Mouse (Mus musculus): ENCODE results near the gene Amotl2. TPM values are rescaled to one million over a fixed set of nuclear protein-coding genes. Genes with fewer than 3 reads are reported as not detected.

The Amotl2 gene
- polyA plus RNA-seq, 1 experiment from 2014 or later, result 34.3 TPM

DNA sequence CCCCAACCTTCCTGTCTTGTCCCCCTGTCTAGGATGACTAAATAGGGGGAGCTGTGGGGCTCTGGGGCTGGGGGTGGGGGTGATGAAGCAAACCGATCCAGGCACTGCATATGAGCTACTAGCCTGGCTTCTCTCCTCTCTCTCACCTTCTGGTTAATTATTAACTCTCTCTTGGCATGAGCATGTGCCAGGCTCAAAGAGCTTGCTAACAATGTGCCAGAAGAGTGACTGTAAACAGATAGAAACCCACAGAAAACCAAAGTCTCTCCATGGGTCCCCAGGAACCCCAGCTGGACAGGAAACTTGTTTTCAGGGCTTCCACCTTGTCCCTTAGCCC, 18.2 kb downstream of the Amotl2 start:
- DNase-seq (ENCODE audit: low spot score) (no peak), ATAC-seq (ENCODE audit: insufficient number of reproducible peaks, low FRiP score, low TSS enrichment, low read depth) (no peak)
- H3K27me3 ChIP-seq (ENCODE audit: control insufficient read depth, insufficient read depth, low read length), result no peaks in the 10 kb centered on the region
- H3K9ac ChIP-seq (ENCODE audit: low read length), result no peak overlapping the region
- no peaks in the 10 kb centered on the region for H3K9me3 ChIP-seq (ENCODE audit: control insufficient read depth, low read length)
- WGBS, result 91% methylated on average over 1 of the region's 1 CpGs
- no peak overlapping the region for H3K27ac ChIP-seq (replicated peaks; ENCODE audit: low read depth, low read length)
- no peak overlapping the region for H3K4me3 ChIP-seq (ENCODE audit: low read depth, low read length)
- peaks cover 9% of the 10 kb centered on the region for H3K36me3 ChIP-seq (ENCODE audit: control insufficient read depth, insufficient read depth, low read length)
- H3K4me2 ChIP-seq (ENCODE audit: low read depth, severe bottlenecking), result no peak overlapping the region
- no peaks in the 10 kb centered on the region for H3K4me1 ChIP-seq (ENCODE audit: control insufficient read depth, insufficient read depth, low read length)

DNA sequence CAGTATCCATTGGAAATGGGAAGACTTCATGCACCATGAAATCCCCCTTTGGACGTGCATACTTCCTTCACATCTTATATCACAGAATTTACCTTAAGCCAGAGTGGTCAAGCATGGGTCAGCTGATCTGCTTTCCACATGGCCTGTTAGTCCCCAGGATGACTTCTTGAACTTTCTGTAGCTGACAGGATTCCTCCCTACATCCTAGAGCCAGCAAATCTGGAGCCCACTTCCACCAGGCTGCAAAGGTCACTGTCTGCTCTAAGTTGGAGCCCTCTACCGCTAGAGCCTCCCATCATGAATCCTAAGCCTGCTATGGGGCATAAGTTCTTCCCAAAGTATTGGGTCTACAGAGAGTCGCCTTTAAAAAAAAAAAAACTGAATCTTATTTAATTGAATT, 18.8 kb downstream of the Amotl2 start:
- Histone ChIP-seq H3K9ac (ENCODE audit: low read length) (no peak overlapping the region), H3K4me3 (ENCODE audit: low read depth, low read length) (no peak overlapping the region), H3K4me2 (ENCODE audit: low read depth, severe bottlenecking) (no peak overlapping the region), H3K9me3 (ENCODE audit: control insufficient read depth, low read length) (no peaks in the 10 kb centered on the region), H3K36me3 (ENCODE audit: control insufficient read depth, insufficient read depth, low read length) (peaks cover 5% of the 10 kb centered on the region), H3K4me1 (ENCODE audit: control insufficient read depth, insufficient read depth, low read length) (no peaks in the 10 kb centered on the region), H3K27me3 (ENCODE audit: control insufficient read depth, insufficient read depth, low read length) (no peaks in the 10 kb centered on the region), H3K27ac (replicated peaks; ENCODE audit: low read depth, low read length) (no peak overlapping the region)
- 87% methylated on average over 3 of the region's 3 CpGs for WGBS
- ATAC-seq (ENCODE audit: insufficient number of reproducible peaks, low FRiP score, low TSS enrichment, low read depth) (no peak), DNase-seq (ENCODE audit: low spot score) (no peak)

GRCm38 (mm10) chr9:102735996-102736395, 19.5 kb downstream of the Amotl2 start:
- Histone ChIP-seq H3K4me1 (ENCODE audit: control insufficient read depth, insufficient read depth, low read length) (no peaks in the 10 kb centered on the region), H3K27me3 (ENCODE audit: control insufficient read depth, insufficient read depth, low read length) (no peaks in the 10 kb centered on the region), H3K27ac (replicated peaks; ENCODE audit: low read depth, low read length) (no peak overlapping the region), H3K4me2 (ENCODE audit: low read depth, severe bottlenecking) (no peak overlapping the region), H3K9me3 (ENCODE audit: control insufficient read depth, low read length) (no peaks in the 10 kb centered on the region), H3K9ac (ENCODE audit: low read length) (no peak overlapping the region), H3K36me3 (ENCODE audit: control insufficient read depth, insufficient read depth, low read length) (peaks cover 5% of the 10 kb centered on the region), H3K4me3 (ENCODE audit: low read depth, low read length) (no peak overlapping the region)
- WGBS, result 76% methylated on average over 1 of the region's 1 CpGs
- DNase-seq (ENCODE audit: low spot score) (no peak), ATAC-seq (ENCODE audit: insufficient number of reproducible peaks, low FRiP score, low TSS enrichment, low read depth) (no peak)

DNA sequence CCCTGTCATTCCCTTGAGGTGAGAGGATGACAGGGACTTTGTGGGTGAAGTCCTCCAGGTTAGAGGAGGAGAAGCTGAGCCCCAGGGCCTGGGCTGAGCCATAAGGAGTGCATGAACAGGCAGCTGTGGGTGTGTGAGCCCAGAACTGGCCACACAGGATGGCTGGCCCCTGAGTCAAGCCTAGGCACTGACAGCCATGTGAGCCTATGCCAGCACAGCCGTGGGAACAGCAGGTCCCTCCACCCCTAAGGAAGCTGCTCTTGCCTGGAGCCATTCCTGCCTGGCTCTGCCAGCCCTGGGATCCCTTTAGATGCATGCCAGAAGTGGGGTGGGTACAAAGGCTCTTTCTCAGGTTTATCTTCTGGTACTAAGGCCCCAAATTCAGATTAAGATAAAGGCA, 20.9 kb downstream of the Amotl2 start:
- ATAC-seq (ENCODE audit: insufficient number of reproducible peaks, low FRiP score, low TSS enrichment, low read depth), result no peak

GRCm38 (mm10) chr9:102746753-102747152, 30.3 kb downstream of the Amotl2 start:
- 75% methylated on average over 5 of the region's 5 CpGs for WGBS
- ATAC-seq (ENCODE audit: insufficient number of reproducible peaks, low FRiP score, low TSS enrichment, low read depth), result no peak

More for the DNA sequence above, 20.9 kb downstream of the Amotl2 start:
- no peak overlapping the region for H3K4me2 ChIP-seq (ENCODE audit: low read depth, severe bottlenecking)
- no peak overlapping the region for H3K9ac ChIP-seq (ENCODE audit: low read length)
- no peaks in the 10 kb centered on the region for H3K4me1 ChIP-seq (ENCODE audit: control insufficient read depth, insufficient read depth, low read length)
- H3K36me3 ChIP-seq (ENCODE audit: control insufficient read depth, insufficient read depth, low read length), result no peaks in the 10 kb centered on the region
- H3K27ac ChIP-seq (replicated peaks; ENCODE audit: low read depth, low read length), result no peak overlapping the region
- 73% methylated on average over 1 of the region's 1 CpGs for WGBS
- DNase-seq (ENCODE audit: low spot score), result no peak
- H3K27me3 ChIP-seq (ENCODE audit: control insufficient read depth, insufficient read depth, low read length), result no peaks in the 10 kb centered on the region
- H3K4me3 ChIP-seq (ENCODE audit: low read depth, low read length), result no peak overlapping the region
- H3K9me3 ChIP-seq (ENCODE audit: control insufficient read depth, low read length), result no peaks in the 10 kb centered on the region

GRCm38 (mm10) chr9:102747902-102748301, 31.4 kb downstream of the Amotl2 start:
- Histone ChIP-seq H3K4me1 (ENCODE audit: control insufficient read depth, insufficient read depth, low read length) (no peaks in the 10 kb centered on the region), H3K4me3 (ENCODE audit: low read depth, low read length) (no peak overlapping the region), H3K27ac (replicated peaks; ENCODE audit: low read depth, low read length) (no peak overlapping the region), H3K9me3 (ENCODE audit: control insufficient read depth, low read length) (no peaks in the 10 kb centered on the region), H3K27me3 (ENCODE audit: control insufficient read depth, insufficient read depth, low read length) (no peaks in the 10 kb centered on the region), H3K36me3 (ENCODE audit: control insufficient read depth, insufficient read depth, low read length) (no peaks in the 10 kb centered on the region), H3K9ac (ENCODE audit: low read length) (no peak overlapping the region), H3K4me2 (ENCODE audit: low read depth, severe bottlenecking) (no peak overlapping the region)
- no peak for ATAC-seq (ENCODE audit: insufficient number of reproducible peaks, low FRiP score, low TSS enrichment, low read depth)
- DNase-seq (ENCODE audit: low spot score), result no peak
- WGBS, result 62% methylated on average over 5 of the region's 5 CpGs

More at GRCm38 (mm10) chr9:102746753-102747152, 30.3 kb downstream of the Amotl2 start:
- H3K9me3 ChIP-seq (ENCODE audit: control insufficient read depth, low read length), result no peaks in the 10 kb centered on the region
- H3K4me2 ChIP-seq (ENCODE audit: low read depth, severe bottlenecking), result no peak overlapping the region
- DNase-seq (ENCODE audit: low spot score), result no peak
- no peak overlapping the region for H3K27ac ChIP-seq (replicated peaks; ENCODE audit: low read depth, low read length)
- H3K4me3 ChIP-seq (ENCODE audit: low read depth, low read length), result no peak overlapping the region
- no peak overlapping the region for H3K9ac ChIP-seq (ENCODE audit: low read length)
- H3K36me3 ChIP-seq (ENCODE audit: control insufficient read depth, insufficient read depth, low read length), result no peaks in the 10 kb centered on the region
- H3K27me3 ChIP-seq (ENCODE audit: control insufficient read depth, insufficient read depth, low read length), result no peaks in the 10 kb centered on the region
- H3K4me1 ChIP-seq (ENCODE audit: control insufficient read depth, insufficient read depth, low read length), result no peaks in the 10 kb centered on the region

GRCm38 (mm10) chr9:102749216-102749615, 32.7 kb downstream of the Amotl2 start:
- H3K27ac ChIP-seq (replicated peaks; ENCODE audit: low read depth, low read length), result no peak overlapping the region
- no peak overlapping the region for H3K4me2 ChIP-seq (ENCODE audit: low read depth, severe bottlenecking)
- ATAC-seq (ENCODE audit: insufficient number of reproducible peaks, low FRiP score, low TSS enrichment, low read depth) (no peak), DNase-seq (ENCODE audit: low spot score) (no peak)
- H3K4me3 ChIP-seq (ENCODE audit: low read depth, low read length), result no peak overlapping the region
- no peak overlapping the region for H3K9ac ChIP-seq (ENCODE audit: low read length)
- H3K4me1 ChIP-seq (ENCODE audit: control insufficient read depth, insufficient read depth, low read length), result no peaks in the 10 kb centered on the region
- H3K36me3 ChIP-seq (ENCODE audit: control insufficient read depth, insufficient read depth, low read length), result no peaks in the 10 kb centered on the region
- H3K9me3 ChIP-seq (ENCODE audit: control insufficient read depth, low read length), result no peaks in the 10 kb centered on the region
- H3K27me3 ChIP-seq (ENCODE audit: control insufficient read depth, insufficient read depth, low read length), result no peaks in the 10 kb centered on the region
- WGBS, result 81% methylated on average over 11 of the region's 11 CpGs

- H3K36me3 ChIP-seq (ENCODE audit: control insufficient read depth, insufficient read depth, low read length), result no peaks in the 10 kb centered on the region
- no peak overlapping the region for H3K27ac ChIP-seq (replicated peaks; ENCODE audit: low read depth, low read length)
- WGBS, result 95% methylated on average over 5 of the region's 5 CpGs
These were observed 35.3 kb downstream of the Amotl2 start for GRCm38 (mm10) chr9:102751632-102752303.

DNA sequence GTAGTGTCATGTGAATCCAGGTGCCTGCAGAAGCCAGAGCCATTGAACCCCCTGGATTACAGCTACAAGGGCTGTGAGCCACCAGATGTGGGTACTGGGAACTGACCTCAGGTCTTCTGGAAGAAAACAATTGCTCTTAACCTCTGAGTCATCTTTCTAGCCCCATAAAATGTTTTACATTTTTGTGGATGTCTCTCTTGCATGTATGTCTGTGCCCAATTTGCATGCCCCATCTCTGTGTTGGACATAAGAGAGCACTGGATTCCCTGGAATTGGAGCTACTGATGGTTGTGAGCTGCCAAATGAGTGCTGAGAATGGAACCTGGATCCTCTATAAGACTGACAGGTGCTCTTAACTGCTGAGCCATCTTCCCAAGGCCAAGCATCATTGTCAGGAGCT, 36.8 kb downstream of the Amotl2 start:
- DNase-seq (ENCODE audit: low spot score) (no peak), ATAC-seq (ENCODE audit: insufficient number of reproducible peaks, low FRiP score, low TSS enrichment, low read depth) (no peak)
- H3K36me3 ChIP-seq (ENCODE audit: control insufficient read depth, insufficient read depth, low read length), result no peaks in the 10 kb centered on the region
- no peak overlapping the region for H3K4me2 ChIP-seq (ENCODE audit: low read depth, severe bottlenecking)
- H3K27ac ChIP-seq (replicated peaks; ENCODE audit: low read depth, low read length), result no peak overlapping the region
- H3K27me3 ChIP-seq (ENCODE audit: control insufficient read depth, insufficient read depth, low read length), result no peaks in the 10 kb centered on the region
- no peaks in the 10 kb centered on the region for H3K9me3 ChIP-seq (ENCODE audit: control insufficient read depth, low read length)
- H3K4me1 ChIP-seq (ENCODE audit: control insufficient read depth, insufficient read depth, low read length), result no peaks in the 10 kb centered on the region
- H3K4me3 ChIP-seq (ENCODE audit: low read depth, low read length), result no peak overlapping the region
- H3K9ac ChIP-seq (ENCODE audit: low read length), result no peak overlapping the region

More at GRCm38 (mm10) chr9:102751632-102752303, 35.3 kb downstream of the Amotl2 start:
- Histone ChIP-seq H3K4me3 (ENCODE audit: low read depth, low read length) (no peak overlapping the region), H3K4me2 (ENCODE audit: low read depth, severe bottlenecking) (no peak overlapping the region), H3K9ac (ENCODE audit: low read length) (no peak overlapping the region), H3K27me3 (ENCODE audit: control insufficient read depth, insufficient read depth, low read length) (no peaks in the 10 kb centered on the region), H3K4me1 (ENCODE audit: control insufficient read depth, insufficient read depth, low read length) (no peaks in the 10 kb centered on the region), H3K9me3 (ENCODE audit: control insufficient read depth, low read length) (no peaks in the 10 kb centered on the region)
- DNase-seq (ENCODE audit: low spot score) (no peak), ATAC-seq (ENCODE audit: insufficient number of reproducible peaks, low FRiP score, low TSS enrichment, low read depth) (no peak)

Measured in limb, embryonic 11.5 days (tissue).